Mouse (Mus musculus) left cerebral cortex, postnatal 25 days (tissue): Measurements from ENCODE around the gene Dusp5. TPM values are rescaled to one million over a fixed set of nuclear protein-coding genes. Genes with fewer than 3 reads are reported as not detected.

ENCODE experiments used
- DNase-seq, 2 experiments: peaks; one replicate each; pipeline ENCODE4 v3.0.0; 2022; ENCODE audit warnings: low spot score in 2 of 2, mixed read lengths in 1 of 2
- intact Hi-C: fragments of 180-260 bp; cut with DNase I; formaldehyde crosslinking; loops from one replicate; pipeline ENCODE4 v1.15.1; 2025
- total RNA-seq, 2 experiments: library from RNA; stranded (reverse); gene quantifications; 2 replicates each; pipeline ENCODE4 v1.2.3; 2021

Gene Dusp5
- total RNA-seq, 2 experiments from 2014 or later: 9.9 to 11.7 TPM

DNA sequence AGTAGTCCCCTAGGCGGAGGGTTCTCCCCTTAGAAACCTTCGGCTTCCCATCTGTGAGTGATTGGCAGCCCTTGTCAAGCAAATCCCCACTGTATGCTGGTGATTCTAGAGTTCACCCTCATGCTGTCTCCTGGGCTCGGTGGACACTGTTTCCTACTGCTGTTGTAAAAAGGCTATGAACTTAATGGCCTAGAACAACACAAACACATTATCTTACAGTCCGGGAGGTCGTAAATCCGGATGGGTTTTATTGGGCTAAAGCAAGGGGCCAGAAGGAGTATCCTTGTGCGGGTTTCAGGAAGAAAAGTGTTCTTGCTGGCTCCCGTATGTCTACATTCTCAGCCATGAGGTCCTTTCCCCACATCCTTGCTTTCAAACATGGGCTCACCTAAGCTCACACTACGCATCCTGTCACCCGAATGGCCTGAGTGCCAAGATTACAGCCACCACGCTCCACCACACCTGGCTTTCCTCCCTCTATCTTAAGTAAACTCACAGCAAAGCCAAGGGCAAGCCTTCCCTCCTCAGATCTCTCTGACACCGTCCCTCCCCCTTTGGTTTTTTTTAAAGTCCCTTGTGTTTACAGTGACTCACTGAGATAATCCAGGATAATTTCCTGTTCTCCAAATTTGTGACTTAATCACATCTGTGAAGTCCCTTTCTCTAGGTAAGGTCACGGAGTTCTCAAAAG, 17.5 kb upstream of the Dusp5 start:
- DNase-seq: no peak
- intact Hi-C loops: no loop called here

DNA sequence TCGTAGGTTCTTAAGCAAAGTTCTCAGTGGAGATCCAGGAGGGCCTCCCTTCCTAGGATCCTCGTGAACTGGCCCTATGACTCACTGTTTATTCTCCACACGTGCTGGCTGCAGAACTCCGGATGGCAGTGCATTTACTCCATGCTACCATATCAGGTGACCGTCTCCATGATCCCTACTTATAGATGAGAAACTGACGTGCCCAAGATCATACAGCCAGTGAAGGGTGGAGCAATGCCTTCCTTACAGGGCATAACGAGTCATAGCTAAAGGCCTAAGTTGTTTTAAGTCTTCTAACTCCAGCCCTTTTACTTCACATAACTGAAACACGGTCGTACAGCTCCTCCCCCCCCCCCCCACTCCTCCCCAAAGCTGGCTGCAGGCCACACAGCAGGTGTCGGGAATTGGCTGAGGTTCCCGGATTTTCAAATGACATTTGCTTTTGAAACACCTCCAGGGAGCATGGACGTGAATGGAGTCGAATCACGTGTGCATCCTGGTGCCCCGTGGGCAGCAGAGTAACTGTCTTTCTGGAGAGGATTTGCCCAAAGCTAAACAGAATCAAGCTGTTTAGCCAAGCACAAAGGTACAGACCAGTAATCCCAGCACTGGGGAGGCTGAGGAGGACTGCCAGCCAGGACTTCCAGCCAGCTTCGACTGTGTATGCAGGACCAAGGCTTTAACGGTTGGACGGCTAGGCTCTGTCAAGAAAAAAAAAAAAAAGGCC, 11.4 kb upstream of the Dusp5 start:
- peak in 1 of 2 experiments; percentile 47 for DNase-seq
- intact Hi-C loops: no loop called here

DNA sequence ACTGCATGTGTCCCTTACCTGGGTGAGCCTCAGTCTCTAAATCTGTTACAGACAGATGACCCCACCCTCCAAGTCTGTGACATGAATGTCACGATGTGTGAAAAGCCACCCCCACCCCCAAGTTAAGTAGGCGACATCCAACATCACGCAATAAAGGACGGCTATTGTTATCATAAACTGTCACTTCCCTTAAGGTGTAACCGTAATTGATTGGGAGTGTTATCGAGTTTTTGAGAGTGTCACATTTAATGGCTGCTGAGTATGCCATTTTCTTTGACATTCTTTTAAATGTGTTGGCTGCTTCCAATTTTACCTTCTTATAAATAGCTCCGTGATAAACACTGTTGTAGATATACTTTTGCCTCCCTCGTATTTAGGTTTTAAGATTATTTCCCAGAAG, 9.4 kb upstream of the Dusp5 start:
- intact Hi-C loops: no loop called here
- no peak for DNase-seq

DNA sequence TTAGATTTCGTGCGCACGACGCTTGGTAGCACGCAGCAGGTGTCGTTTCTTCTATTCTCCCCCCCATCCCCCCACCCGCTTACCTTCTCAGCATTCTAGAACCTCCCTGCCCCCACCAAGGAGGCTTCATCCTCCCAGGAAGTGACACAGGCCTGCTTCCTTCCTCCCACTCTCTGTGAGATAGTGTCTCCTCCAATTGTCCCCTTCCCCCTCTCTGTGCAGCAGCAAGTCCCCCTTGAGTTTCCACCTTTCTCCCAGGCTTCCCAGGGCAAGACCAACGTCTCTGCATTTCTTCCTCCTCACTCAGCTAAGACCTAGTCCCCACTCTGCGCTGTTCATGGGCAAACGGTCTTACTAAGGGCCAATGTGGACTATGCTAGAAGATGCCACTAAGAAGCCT, 8.9 kb upstream of the Dusp5 start:
- intact Hi-C loops: no loop called here
- DNase-seq: no peak

DNA sequence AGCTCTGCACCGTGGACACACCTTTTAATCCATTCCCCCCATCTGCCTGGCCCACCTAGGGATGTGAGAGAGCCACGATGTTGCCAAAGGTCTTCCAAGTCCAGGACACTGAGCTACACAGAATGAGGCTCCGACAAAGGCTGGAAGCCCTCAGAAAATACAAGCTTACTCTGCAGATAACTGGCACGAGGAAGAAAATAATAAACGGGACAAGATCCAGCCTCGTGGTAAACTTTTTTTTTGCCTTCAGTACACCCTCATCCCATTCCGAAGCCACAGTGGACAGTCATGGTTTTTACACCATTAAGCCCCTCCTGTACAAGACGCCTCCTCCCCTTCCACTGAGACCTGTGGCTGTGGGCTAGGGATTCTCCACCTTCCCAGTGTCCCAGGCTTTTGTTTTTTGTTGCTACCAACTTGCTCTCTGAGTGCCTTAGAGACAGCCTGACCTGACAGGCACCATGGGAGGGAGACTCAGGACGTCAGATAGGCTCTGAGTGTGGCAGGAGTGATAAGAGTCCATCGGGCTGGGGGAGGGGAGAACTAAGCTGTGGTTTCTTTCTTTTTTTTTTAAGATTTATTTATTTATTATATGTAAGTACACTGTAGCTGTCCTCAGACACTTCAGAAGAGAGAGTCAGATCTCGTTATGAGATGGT, 7.6 kb upstream of the Dusp5 start:
- DNase-seq: no peak
- intact Hi-C loops: no loop called here

DNA sequence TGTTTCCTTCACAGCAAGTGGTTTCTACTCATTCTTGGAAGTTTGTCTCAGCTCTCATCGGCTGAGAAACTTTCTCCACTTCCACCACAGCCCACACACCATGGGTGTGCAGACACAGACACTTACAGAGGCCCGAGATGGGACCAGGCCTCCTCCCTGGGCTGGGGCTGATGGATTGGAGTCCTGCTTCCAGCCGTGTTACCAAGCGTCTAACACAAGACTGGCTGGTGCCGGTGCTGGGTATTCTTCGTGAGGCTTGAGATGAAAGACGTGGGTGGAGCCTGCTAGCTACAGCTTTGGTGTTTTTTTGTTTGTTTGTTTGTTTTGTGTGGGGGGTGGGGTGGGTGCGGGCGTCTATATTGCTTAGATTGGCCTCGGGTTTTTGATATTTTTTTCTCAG, 1.4 kb upstream of the Dusp5 start:
- DNase-seq: no peak
- intact Hi-C loops: loop anchor here (5.0 kb wide), 1 partner anchor 110 kb away; no protein-coding TSS in a partner anchor

DNA sequence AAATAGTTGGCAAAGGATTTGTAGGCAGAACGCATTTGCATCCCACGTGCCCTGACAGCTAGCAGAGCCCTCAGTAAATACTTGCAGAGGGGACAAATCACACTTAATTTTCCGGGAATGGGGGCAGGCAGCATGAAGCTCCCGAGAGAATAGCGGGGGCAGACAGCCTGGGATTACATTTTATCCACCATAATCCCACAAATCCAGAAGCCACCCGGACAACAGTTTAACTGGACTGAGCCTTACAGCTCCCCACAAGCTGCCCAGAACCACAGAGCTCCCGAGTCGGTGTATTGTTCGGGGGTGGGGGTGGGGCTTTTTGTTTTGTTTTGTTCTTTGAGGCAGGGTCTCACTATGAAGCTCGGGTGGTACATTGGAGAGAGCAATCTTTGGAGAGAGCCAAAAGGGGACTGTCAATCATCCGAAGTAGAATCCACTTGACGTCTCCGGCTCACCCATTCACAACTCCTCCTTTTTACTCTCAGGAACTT, 733 bp upstream of the Dusp5 start:
- DNase-seq: no peak
- intact Hi-C loops: loop anchor here (5.0 kb wide), 1 partner anchor 111 kb away; no protein-coding TSS in a partner anchor

DNA sequence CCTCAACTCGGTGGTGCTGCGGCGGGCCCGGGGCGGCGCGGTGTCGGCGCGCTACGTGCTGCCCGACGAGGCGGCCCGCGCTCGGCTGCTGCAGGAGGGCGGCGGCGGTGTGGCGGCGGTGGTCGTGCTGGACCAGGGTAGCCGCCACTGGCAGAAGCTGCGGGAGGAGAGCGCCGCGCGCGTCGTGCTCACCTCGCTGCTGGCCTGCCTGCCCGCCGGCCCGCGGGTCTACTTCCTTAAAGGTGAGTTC, 471 bp downstream of the Dusp5 start:
- DNase-seq: no peak
- intact Hi-C loops: loop anchor here (5.0 kb wide), 1 partner anchor 112 kb away; no protein-coding TSS in a partner anchor

DNA sequence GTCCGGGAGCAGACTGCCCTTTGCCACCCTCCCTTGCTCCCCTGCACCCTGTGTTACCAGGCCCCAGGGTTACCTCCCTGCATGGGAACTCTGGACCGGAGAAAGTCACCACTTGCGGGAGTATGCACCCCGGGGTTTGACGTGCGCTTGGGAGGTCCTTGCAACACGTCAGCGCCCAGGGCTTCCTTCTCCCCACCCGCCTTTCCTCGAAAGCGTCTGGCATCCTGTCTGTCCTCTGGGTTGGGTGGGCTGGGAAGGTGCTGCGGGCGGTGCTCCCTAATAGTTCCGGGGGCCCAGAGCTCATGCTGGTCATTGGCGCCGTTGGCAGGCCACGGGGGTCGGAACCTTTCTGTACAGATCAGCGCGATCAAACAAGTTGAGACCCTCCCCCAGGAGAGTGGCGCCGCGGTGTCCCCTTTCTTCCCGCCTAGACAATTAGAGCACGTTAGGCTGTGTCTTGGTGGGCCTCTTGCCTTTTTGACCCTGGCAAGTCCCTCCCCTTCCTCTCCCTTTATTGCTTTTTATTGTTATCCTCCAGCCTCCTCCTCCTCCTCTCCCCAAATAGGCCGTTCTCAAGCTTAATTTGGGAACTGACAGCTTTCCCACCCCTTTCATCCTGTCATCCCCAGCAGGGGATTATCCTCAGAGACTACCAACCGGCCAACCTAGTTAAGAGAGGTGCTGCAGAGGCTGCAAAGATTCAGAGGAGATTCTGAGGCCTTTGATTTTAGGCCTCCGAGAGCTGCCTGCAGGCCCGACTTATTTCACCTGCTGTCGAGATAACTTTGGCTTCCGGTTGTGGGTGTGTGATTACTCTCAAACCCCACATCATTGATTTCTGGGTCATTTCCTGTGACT, 1.0 kb downstream of the Dusp5 start:
- no peak for DNase-seq
- intact Hi-C loops: loop anchor here (5.0 kb wide), 1 partner anchor 113 kb away; no protein-coding TSS in a partner anchor

DNA sequence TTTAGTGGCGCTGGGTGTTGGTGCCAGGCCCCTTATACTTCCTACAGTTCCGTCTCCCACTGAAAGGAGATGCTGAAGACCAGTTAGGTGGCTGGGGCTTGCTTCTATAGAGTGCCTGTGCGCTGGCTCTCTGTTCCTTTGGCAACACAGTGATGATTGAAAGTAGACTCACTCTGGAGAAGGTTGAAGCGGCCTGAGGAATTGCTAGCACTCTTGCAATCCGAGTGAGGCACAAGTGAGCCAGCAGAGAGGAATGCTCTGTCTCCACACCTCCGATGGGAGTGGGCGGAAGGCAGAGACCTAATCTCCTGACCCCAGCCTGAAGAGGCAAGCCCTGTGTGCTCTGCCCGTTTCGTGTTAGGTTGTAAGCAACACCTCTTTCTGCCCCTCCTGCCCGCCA, 2.5 kb downstream of the Dusp5 start:
- DNase-seq: no peak
- intact Hi-C loops: no loop called here

DNA sequence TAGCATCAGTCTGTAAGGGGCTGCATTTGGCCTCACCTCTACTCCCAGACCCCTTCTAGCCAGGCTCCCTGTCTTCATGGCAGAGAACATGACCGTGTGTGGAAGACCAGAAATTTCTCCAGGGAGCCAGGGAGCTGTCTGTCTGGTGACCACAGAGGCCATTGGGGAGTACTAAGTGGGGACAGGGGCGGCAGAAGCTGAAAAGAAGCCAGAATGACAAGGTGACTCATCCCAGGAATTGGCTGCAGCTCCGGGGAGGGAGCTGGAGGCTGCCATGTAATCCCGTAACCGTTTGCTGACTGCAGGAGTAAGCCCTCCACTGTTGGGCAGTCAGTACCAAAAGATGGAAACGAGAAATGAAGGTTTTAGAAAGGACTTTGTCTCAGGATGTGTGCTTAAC, 3.1 kb downstream of the Dusp5 start:
- DNase-seq: no peak
- intact Hi-C loops: no loop called here

DNA sequence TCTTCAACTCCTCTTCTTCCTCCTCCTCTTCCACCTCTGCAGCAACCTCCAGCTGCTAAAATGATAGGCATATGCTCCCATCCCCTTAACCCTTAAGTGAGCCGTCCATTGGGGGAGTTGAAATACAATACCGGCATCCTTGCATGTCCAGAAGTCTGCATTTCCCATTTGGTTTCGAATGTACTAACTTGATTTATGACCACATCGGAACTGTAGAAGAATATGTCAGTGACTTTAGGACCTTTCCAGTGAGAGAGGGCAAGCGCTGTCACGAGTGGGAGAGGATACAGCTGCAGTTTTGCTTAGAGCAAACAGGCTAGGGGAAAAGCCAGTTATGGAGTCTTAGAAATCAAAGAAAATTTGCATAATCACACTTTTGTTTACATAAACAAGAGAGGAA, 3.8 kb downstream of the Dusp5 start:
- no peak for DNase-seq
- intact Hi-C loops: no loop called here

DNA sequence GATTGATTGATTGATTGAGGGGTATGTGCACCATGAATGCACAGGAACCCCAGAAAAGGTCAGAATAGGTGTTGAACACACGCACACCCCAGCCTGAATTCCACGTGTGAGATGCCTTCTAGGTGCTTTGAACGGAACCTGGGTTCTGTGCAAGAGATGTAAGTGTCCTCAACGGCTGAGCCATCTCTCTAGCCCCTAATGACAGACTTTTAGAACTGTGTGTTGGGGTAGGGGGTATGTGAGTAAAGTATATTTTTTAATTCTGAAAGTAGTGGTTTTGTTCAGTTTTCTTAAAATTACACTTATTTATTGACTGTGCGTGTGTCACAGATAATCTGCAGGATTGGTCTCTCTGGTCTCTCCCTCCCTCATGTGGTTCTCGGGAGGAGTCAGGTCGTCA, 4.3 kb downstream of the Dusp5 start:
- intact Hi-C loops: no loop called here
- no peak for DNase-seq

DNA sequence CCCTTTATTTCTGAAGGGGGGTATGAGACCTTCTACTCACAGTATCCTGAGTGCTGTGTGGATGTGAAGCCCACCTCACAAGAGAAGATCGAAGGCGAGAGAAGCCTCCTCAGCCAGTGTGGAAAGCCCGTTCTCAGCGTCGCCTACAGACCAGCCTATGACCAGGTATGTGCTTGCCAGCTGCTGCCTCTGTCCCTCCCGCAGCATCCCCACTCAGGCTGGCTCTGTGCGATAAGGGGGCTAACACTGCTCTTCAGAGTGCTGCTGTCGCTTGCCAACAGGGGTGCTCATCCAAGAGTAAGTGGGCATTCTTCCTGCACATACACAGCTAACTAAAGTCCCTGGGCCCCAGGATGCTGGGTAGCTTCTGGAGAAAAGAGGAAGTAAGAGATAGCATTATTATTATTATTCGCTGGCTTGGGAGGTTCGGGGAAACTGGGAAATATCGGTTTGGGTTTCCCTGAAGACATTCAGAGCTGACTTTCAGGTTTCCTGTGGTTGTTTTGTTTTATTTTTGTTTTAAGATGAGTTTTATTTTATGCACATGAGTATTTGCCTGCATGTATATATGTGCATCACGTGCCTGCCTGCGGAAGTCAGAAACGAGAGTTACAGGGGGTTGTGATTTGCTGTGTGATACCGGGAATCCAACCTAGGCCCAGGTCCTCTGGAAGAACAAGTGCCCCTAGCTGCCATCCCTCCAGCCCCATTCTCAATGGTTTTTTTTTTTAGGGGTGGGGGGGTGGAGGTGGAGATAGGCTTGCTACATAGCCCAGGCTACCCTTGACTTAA, 5.1 kb downstream of the Dusp5 start:
- no peak for DNase-seq
- intact Hi-C loops: no loop called here

DNA sequence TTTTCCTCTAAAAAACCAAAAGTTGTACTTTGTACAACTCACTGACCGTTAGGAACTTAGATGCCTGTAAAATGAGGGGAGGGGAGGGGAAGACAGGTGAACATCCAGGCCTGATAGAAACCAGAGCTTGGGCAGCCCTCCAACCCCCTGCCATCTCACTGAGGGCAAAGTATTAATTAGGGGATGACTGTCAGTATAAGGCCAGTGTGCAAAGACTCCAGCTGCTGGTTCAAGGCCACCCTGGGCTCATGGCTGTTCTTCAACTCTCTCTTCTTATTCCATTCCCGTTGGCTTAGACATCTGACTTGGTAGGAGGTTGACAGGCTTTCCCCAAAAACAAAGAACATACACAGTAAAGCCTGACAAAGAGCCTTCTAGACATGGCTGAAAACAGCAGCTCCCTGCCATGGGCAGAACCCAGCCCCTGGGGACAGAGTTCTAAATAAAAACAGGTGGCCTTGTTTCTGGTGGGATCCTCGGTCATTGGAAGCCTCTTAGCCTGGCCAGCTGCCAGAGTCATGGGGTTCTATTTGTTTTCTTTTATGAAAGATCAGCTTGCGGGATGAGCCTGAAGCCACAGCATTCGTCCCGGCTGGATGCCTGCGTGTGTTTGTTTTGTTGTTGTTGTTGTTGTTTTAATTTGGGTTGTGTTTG, 6.0 kb downstream of the Dusp5 start:
- intact Hi-C loops: no loop called here
- no peak for DNase-seq

DNA sequence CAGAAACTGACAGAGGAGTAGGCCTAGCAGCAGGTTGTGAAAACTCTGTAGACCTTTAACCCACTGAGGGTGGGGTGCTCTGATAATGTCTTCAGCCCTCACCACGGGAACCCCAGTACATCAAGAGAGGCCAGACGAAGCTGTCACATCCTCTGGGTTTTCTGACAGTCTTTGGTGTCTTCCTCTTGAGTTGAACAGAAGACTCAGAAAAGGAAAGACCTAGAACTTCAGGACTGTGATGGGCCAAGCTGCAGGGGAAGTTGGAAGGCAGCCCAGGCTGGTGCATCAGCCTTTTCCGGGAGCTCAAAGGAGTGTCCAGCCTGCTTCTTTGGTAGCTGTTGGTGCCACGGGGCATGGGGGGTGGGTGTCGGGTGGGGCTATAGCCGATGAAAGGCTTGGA, 6.5 kb downstream of the Dusp5 start:
- intact Hi-C loops: no loop called here
- no peak for DNase-seq

DNA sequence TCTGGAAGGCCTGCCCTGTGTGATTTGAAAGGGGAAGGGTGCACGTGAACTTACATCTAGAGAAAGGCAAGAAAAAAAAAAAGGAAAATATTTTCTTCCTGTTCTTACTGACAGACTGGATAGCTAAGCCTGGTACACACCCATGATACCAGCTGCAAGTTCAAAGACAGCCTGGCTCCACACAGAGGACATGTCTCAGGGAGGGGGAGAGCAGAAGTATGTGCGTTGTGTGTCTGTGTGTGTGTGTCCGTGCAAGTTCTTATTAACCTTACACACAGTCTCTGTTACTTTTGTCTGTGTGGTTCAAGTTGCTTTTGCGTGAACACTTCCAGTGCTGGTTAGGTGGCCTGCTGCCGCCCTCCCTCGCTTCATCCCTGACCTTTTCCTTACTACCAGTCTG, 7.3 kb downstream of the Dusp5 start:
- intact Hi-C loops: no loop called here
- no peak for DNase-seq

DNA sequence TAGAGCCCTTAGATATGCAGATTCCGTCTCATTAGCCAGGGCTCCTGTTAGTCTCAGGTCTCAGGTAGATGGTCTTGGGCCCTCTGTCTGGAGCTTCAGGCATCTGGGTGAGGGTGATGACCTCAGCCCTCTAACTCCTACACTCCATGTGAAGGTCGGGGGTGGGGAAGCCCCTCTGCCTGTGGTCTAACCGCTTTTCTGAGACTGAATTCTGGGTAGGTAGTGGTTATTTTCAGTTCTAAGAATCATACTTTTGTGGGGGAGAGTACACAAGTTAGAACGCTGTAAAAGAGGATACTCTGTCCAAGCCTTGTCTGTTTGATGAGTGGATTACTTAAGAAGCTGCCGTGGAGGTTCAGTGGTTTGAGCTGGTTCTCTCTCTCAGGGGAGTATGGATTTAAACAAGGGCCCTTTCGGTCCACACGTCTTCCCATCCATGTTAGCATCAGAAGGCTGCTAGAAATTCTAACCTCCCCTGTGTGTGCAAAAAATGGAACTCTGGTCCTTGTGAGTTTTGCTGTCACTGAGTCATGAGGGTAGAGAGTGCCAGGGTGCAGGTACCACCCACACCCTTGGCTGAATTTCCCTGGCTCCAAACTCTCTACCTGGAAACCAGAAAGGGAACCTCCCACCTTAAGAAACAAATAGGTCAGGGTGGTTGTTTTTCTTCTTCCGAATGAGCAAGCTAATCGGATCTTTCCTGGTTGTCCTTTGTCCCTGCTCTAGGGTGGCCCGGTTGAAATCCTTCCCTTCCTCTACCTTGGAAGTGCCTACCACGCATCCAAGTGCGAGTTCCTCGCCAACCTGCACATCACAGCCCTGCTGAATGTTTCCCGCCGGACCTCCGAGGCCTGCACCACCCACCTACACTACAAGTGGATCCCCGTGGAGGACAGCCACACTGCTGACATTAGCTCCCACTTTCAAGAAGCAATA, 8.1 kb downstream of the Dusp5 start:
- DNase-seq: no peak
- intact Hi-C loops: no loop called here
